Mouse (Mus musculus): ENCODE data around the gene Myo1h. TPM values are rescaled to one million over a fixed set of nuclear protein-coding genes. Genes with fewer than 3 reads are reported as not detected.

Gene Myo1h
- polyA plus RNA-seq (2014; fragmentation: Nextera tagmentation; extraction: Ambion mirVana): 0.38 and 1.2 TPM in 2 replicates

DNA sequence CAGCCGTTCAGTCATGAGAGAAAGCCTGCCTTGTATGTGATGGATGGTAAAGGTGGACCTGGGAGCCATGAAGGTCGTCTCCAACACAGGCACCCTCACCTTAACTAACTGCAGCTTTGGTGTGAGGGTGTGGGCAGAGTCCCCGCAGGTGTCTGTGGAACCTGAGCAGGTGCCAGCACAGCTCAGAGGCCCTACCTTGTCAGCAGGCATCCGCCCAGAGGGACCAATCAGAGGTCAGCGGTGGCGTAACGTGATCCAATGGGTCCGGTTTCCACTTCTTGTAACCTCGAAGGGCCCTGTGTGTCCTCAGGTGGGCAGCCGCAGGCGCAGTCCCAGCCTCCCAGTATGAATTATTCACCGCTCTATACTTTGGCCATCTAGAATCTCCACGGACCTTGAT is at the start of gene Myo1h:
Gene Myo1h (plus strand): TSS at position 293 of the 400 bp plus-strand sequence.
- DNase-seq (ENCODE audit: low spot score) (no peak), ATAC-seq (replicated peaks; ENCODE audit: insufficient number of reproducible peaks, low FRiP score, low TSS enrichment, low read depth) (no peak)
- Histone ChIP-seq H3K4me3 (ENCODE audit: low read depth, low read length) (no peak within 1 kb of the TSS), H3K9me3 (replicated peaks; ENCODE audit: control insufficient read depth, low read length) (no peaks in the 10 kb centered on the region), H3K4me1 (ENCODE audit: control insufficient read depth, insufficient read depth, low read length) (no peaks in the 10 kb centered on the region), H3K27ac (replicated peaks; ENCODE audit: low read depth, low read length) (no peak within 1 kb of the TSS), H3K36me3 (replicated peaks; ENCODE audit: control insufficient read depth, insufficient read depth, low read depth, low read length) (no peaks in the 10 kb centered on the region), H3K27me3 (ENCODE audit: control insufficient read depth, insufficient read depth, low read length) (no peaks in the 10 kb centered on the region), H3K9ac (replicated peaks; ENCODE audit: low read length) (no peak within 1 kb of the TSS), H3K4me2 (ENCODE audit: low read depth, low read length) (no peak within 1 kb of the TSS)
- WGBS: 44% methylated on average over 13 of the region's 13 CpGs

DNA sequence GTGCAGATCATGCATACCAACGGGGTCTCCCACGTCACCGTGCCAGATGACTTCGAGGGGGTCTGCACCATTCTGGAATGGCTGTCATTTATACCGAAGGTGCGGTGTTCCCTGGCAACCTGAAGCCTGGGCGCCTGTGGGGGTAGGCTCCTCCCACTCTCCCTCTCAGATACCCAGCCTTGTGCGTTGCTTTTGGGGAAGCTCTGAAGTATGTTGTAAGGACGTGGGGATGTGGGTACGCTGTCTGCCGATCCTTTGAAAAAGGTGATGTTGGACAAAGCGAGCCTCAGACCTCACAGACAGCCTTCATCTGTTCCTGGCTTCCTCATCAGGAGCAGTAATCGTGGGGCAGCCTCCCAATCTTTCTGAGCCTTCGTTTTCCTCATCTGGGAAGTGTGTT is 49.2 kb upstream of the Myo1h start:
- no peaks in the 10 kb centered on the region for H3K36me3 ChIP-seq (replicated peaks; ENCODE audit: control insufficient read depth, insufficient read depth, low read depth, low read length)
- WGBS: 53% methylated on average over 14 of the region's 14 CpGs

DNA sequence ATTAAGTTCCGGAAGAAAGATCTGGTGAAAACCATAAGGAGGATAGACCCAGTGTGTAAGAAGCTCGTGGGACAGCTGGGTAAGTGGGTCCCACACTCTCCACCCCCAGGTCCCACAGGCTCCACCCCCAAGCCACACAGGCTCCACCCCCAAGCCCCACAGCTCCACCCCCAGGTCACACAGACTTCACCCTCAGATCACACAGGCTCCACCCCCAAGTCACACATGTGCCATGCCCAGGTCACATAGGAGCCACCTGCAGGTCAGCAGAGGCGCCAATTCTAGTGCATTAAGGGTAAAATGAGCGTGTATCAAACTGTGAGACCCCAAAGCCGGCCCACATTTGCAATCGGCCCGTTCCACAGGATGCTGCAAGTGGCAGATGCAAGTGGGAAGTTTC is 42.5 kb upstream of the Myo1h start:
- ATAC-seq (replicated peaks; ENCODE audit: insufficient number of reproducible peaks, low FRiP score, low TSS enrichment, low read depth) (no peak), DNase-seq (ENCODE audit: low spot score) (no peak)
- H3K4me1 ChIP-seq (ENCODE audit: control insufficient read depth, insufficient read depth, low read length): peaks cover 5% of the 10 kb centered on the region; the same call in 1 of the 2 replicates
- no peak overlapping the region for H3K27ac ChIP-seq (replicated peaks; ENCODE audit: low read depth, low read length)
- H3K36me3 ChIP-seq (replicated peaks; ENCODE audit: control insufficient read depth, insufficient read depth, low read depth, low read length): no peaks in the 10 kb centered on the region
- H3K9ac ChIP-seq (replicated peaks; ENCODE audit: low read length): no peak overlapping the region
- H3K4me3 ChIP-seq (ENCODE audit: low read depth, low read length): no peak overlapping the region
- no peaks in the 10 kb centered on the region for H3K27me3 ChIP-seq (ENCODE audit: control insufficient read depth, insufficient read depth, low read length)
- H3K4me2 ChIP-seq (ENCODE audit: low read depth, low read length): no peak overlapping the region
- H3K9me3 ChIP-seq (replicated peaks; ENCODE audit: control insufficient read depth, low read length): no peaks in the 10 kb centered on the region
- 79% methylated on average over 7 of the region's 7 CpGs for WGBS

More for the DNA sequence above, 49.2 kb upstream of the Myo1h start:
- no peaks in the 10 kb centered on the region for H3K27me3 ChIP-seq (ENCODE audit: control insufficient read depth, insufficient read depth, low read length)
- no peaks in the 10 kb centered on the region for H3K4me1 ChIP-seq (ENCODE audit: control insufficient read depth, insufficient read depth, low read length)
- DNase-seq (ENCODE audit: low spot score): no peak
- no peak for ATAC-seq (replicated peaks; ENCODE audit: insufficient number of reproducible peaks, low FRiP score, low TSS enrichment, low read depth)
- H3K9ac ChIP-seq (replicated peaks; ENCODE audit: low read length): no peak overlapping the region
- no peak overlapping the region for H3K4me3 ChIP-seq (ENCODE audit: low read depth, low read length)
- H3K4me2 ChIP-seq (ENCODE audit: low read depth, low read length): no peak overlapping the region
- H3K9me3 ChIP-seq (replicated peaks; ENCODE audit: control insufficient read depth, low read length): no peaks in the 10 kb centered on the region
- H3K27ac ChIP-seq (replicated peaks; ENCODE audit: low read depth, low read length): no peak overlapping the region

DNA sequence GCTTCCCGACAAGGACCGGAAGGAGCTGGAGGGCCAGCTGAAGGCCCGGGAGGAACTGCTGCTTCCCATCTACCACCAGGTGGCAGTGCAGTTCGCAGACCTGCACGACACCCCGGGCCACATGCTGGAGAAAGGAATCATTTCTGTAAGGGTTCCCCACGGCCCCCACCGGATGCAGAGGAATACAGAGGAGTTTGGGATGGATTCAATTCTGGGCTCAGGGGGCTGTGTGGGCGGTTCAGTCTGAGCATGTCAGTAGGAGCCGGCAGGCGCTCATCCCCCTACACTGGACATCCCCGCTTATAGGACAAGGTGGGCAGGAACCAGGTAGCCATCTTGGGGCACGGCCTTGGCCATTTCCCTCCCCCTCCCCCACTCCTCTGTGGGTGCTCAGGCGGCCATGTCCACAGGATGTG is 40.8 kb upstream of the Myo1h start:
- 16% methylated on average over 14 of the region's 14 CpGs for WGBS
- Histone ChIP-seq H3K36me3 (replicated peaks; ENCODE audit: control insufficient read depth, insufficient read depth, low read depth, low read length) (no peaks in the 10 kb centered on the region), H3K4me3 (ENCODE audit: low read depth, low read length) (no peak overlapping the region), H3K9ac (replicated peaks; ENCODE audit: low read length) (peak overlapping the region; percentile 34), H3K4me1 (ENCODE audit: control insufficient read depth, insufficient read depth, low read length) (peaks cover 5% of the 10 kb centered on the region; the same call in 1 of the 2 replicates), H3K9me3 (replicated peaks; ENCODE audit: control insufficient read depth, low read length) (no peaks in the 10 kb centered on the region), H3K4me2 (ENCODE audit: low read depth, low read length) (peak overlapping the region; percentile 37), H3K27ac (replicated peaks; ENCODE audit: low read depth, low read length) (no peak overlapping the region), H3K27me3 (ENCODE audit: control insufficient read depth, insufficient read depth, low read length) (no peaks in the 10 kb centered on the region)
- DNase-seq (ENCODE audit: low spot score) (peak; percentile 91), ATAC-seq (replicated peaks; ENCODE audit: insufficient number of reproducible peaks, low FRiP score, low TSS enrichment, low read depth) (peak; percentile 58)

DNA sequence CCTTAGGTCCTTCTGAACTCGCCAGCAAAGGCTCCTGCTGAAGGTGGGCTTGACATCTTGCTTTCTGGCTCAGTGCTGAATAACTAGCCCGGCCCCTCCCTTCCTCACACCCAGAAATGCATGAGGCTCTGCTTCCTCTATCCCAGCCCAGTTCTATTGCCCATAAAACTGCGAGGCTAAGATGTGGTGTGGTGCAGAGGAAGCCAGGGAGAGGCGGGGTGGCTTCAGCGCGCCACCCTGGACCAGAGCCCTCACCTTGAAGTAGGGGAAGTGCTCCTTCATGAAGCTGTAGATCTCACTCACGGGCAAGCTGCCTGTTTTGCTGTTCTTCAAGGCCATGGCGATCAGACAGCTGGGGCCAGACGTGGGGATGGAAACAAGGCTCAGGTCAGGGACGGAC is 29.5 kb upstream of the Myo1h start:
- 75% methylated on average over 10 of the region's 10 CpGs for WGBS
- no peak for DNase-seq (ENCODE audit: low spot score)

DNA sequence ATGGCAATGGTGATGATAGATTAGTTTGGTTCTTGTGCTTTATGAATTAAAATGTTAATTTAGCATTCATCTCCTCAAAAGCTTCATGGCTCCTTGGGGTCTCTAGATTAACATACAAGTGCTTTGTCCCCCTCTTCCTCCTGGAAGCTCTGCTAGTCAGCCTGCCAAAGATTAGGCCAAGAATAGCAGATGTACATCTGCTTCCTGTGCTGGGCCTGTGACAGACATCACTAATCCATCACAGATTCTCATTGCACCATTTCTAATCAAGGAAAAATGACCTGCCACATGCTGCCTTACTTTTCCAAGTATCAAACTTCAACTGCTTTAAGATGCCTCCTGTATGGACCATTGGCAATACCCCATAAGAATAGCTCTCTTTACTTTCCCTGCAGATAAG is 27.5 kb upstream of the Myo1h start:
- DNase-seq (ENCODE audit: low spot score) (no peak), ATAC-seq (replicated peaks; ENCODE audit: insufficient number of reproducible peaks, low FRiP score, low TSS enrichment, low read depth) (no peak)
- Histone ChIP-seq H3K27ac (replicated peaks; ENCODE audit: low read depth, low read length) (no peak overlapping the region), H3K27me3 (ENCODE audit: control insufficient read depth, insufficient read depth, low read length) (no peaks in the 10 kb centered on the region), H3K4me2 (ENCODE audit: low read depth, low read length) (no peak overlapping the region), H3K9me3 (replicated peaks; ENCODE audit: control insufficient read depth, low read length) (no peaks in the 10 kb centered on the region), H3K4me3 (ENCODE audit: low read depth, low read length) (no peak overlapping the region), H3K36me3 (replicated peaks; ENCODE audit: control insufficient read depth, insufficient read depth, low read depth, low read length) (no peaks in the 10 kb centered on the region), H3K9ac (replicated peaks; ENCODE audit: low read length) (no peak overlapping the region), H3K4me1 (ENCODE audit: control insufficient read depth, insufficient read depth, low read length) (no peaks in the 10 kb centered on the region)

More for the DNA sequence above, 29.5 kb upstream of the Myo1h start:
- H3K4me1 ChIP-seq (ENCODE audit: control insufficient read depth, insufficient read depth, low read length): no peaks in the 10 kb centered on the region
- H3K4me3 ChIP-seq (ENCODE audit: low read depth, low read length): no peak overlapping the region
- no peak overlapping the region for H3K27ac ChIP-seq (replicated peaks; ENCODE audit: low read depth, low read length)
- ATAC-seq (replicated peaks; ENCODE audit: insufficient number of reproducible peaks, low FRiP score, low TSS enrichment, low read depth): no peak
- no peak overlapping the region for H3K4me2 ChIP-seq (ENCODE audit: low read depth, low read length)
- no peaks in the 10 kb centered on the region for H3K9me3 ChIP-seq (replicated peaks; ENCODE audit: control insufficient read depth, low read length)
- no peaks in the 10 kb centered on the region for H3K36me3 ChIP-seq (replicated peaks; ENCODE audit: control insufficient read depth, insufficient read depth, low read depth, low read length)
- H3K27me3 ChIP-seq (ENCODE audit: control insufficient read depth, insufficient read depth, low read length): no peaks in the 10 kb centered on the region
- no peak overlapping the region for H3K9ac ChIP-seq (replicated peaks; ENCODE audit: low read length)

DNA sequence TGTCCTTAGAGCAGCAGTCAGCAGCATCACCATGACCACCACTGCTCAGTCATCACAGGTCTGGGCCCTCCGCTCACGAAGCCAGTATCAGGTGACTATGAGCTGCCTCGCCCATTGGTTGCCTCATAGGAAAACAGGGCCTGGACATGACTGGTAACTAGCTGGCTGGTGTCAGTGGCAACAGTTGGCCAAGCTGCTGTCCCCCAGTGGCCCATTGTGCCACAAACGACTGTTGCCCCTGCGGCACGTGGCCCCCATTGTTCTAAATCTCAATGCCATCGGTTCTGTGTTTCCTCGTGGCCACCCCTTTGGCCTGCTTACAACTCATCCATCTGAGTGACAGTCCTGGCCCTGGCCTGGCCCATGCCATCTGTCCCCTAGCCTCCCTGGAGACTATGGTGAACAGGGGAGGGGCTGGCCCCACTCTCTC is 24.9 kb upstream of the Myo1h start:
- no peak overlapping the region for H3K27ac ChIP-seq (replicated peaks; ENCODE audit: low read depth, low read length)
- no peak overlapping the region for H3K4me2 ChIP-seq (ENCODE audit: low read depth, low read length)
- DNase-seq (ENCODE audit: low spot score): no peak
- ATAC-seq (replicated peaks; ENCODE audit: insufficient number of reproducible peaks, low FRiP score, low TSS enrichment, low read depth): peak; percentile 72; the same call in 1 of the 2 replicates
- no peak overlapping the region for H3K9ac ChIP-seq (replicated peaks; ENCODE audit: low read length)
- H3K9me3 ChIP-seq (replicated peaks; ENCODE audit: control insufficient read depth, low read length): no peaks in the 10 kb centered on the region
- no peaks in the 10 kb centered on the region for H3K27me3 ChIP-seq (ENCODE audit: control insufficient read depth, insufficient read depth, low read length)
- no peaks in the 10 kb centered on the region for H3K36me3 ChIP-seq (replicated peaks; ENCODE audit: control insufficient read depth, insufficient read depth, low read depth, low read length)
- H3K4me1 ChIP-seq (ENCODE audit: control insufficient read depth, insufficient read depth, low read length): no peaks in the 10 kb centered on the region
- WGBS: 80% methylated on average over 8 of the region's 8 CpGs
- H3K4me3 ChIP-seq (ENCODE audit: low read depth, low read length): no peak overlapping the region

DNA sequence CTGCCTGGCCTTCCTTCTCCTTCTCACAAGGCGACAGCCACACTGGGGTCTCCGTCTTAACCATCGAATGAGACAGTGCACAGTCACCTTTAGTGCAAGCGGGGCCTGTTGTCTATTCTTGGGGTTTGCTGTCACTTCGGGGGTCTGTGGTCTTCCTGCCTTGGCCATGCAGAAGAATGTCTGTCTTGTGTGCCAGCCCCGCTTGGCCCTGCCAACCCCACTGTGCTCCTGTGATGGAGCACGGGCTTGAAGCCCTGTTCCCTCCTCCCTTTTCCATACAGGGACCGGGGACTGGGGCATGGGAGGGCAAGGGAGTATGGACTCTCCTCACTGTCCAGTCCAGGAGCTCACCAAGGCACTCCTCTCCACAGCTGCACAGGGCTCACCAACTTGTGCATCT is 24.2 kb upstream of the Myo1h start:
- ATAC-seq (replicated peaks; ENCODE audit: insufficient number of reproducible peaks, low FRiP score, low TSS enrichment, low read depth) (no peak), DNase-seq (ENCODE audit: low spot score) (no peak)
- H3K4me1 ChIP-seq (ENCODE audit: control insufficient read depth, insufficient read depth, low read length): no peaks in the 10 kb centered on the region
- no peak overlapping the region for H3K27ac ChIP-seq (replicated peaks; ENCODE audit: low read depth, low read length)
- H3K4me3 ChIP-seq (ENCODE audit: low read depth, low read length): no peak overlapping the region
- H3K27me3 ChIP-seq (ENCODE audit: control insufficient read depth, insufficient read depth, low read length): no peaks in the 10 kb centered on the region
- WGBS: 86% methylated on average over 8 of the region's 8 CpGs
- H3K9ac ChIP-seq (replicated peaks; ENCODE audit: low read length): no peak overlapping the region
- no peaks in the 10 kb centered on the region for H3K9me3 ChIP-seq (replicated peaks; ENCODE audit: control insufficient read depth, low read length)
- H3K36me3 ChIP-seq (replicated peaks; ENCODE audit: control insufficient read depth, insufficient read depth, low read depth, low read length): no peaks in the 10 kb centered on the region
- no peak overlapping the region for H3K4me2 ChIP-seq (ENCODE audit: low read depth, low read length)

All from embryonic facial prominence, embryonic 11.5 days (tissue).